18 mouse cellular contexts compared by ENCODE assay signal in the genomic region with DNA sequence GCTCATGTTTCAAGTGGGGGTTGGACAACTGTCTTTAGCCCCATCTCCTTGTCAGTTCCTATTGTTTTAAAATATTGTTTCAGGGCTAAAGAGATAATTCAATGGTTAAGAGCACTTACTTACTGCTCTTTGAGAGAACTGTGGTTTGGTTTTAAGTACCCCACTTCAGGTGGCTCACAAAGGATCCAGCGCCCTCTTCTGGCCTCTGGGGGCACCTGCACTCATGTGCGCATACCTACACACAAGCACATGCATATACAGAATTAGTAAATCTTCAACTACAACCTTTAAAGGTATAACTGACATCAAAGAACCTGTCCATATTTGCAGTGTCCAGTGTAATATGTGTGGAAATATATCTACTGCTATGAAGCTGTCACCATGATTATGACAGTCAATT.
DNase-seq lines count a peak whose midpoint lies in the region; ATAC-seq and TF ChIP-seq lines count a peak whose summit lies in the region.
"Had no signal": no experiment of that assay in that cellular context is flagged by ENCODE, and none has a peak within 500 bp of the region (broad histone marks: within the 10 kb centered on the region; RNA-seq: fewer than 3 reads in every experiment).

No protein-coding gene starts in this region.

- H3K27me3 ChIP-seq in embryonic facial prominence, embryonic 14.5 days (replicated peaks; ENCODE audit: control insufficient read depth, insufficient read depth, low read length), result no peaks in the 10 kb centered on the region
- no peaks in the 10 kb centered on the region; the same call in 1 of the 2 replicates for H3K27me3 ChIP-seq in embryonic facial prominence, embryonic 10.5 days (replicated peaks; ENCODE audit: low read depth, poor library complexity, severe bottlenecking)
- no peaks in the 10 kb centered on the region for H3K27me3 ChIP-seq in kidney, adult 2 months (replicated peaks; ENCODE audit: control insufficient read depth, insufficient read depth, low read length)
- H3K27me3 ChIP-seq: embryonic facial prominence, embryonic 12.5 days; hindbrain, embryonic 15.5 days; kidney, embryonic 15.5 days; liver, embryonic 13.5 days; midbrain, embryonic 12.5 days; Patski had no signal

- TF ChIP-seq CTCF in kidney, adult 2 months (conservative IDR thresholded peaks at IDR 0.05; ENCODE audit: insufficient read depth, insufficient read length, low read depth, low read length), result no peak

- no peak for DNase-seq in embryonic facial prominence, embryonic 14.5 days (ENCODE audit: low spot score)
- DNase-seq in embryonic facial prominence, embryonic 10.5 days (ENCODE audit: low spot score), result no peak
- DNase-seq in kidney, adult 2 months, result no peak
- DNase-seq in kidney, postnatal 4 days, result no peak
- DNase-seq in A20 (ENCODE audit: low read depth, low spot score), result peak; percentile 42
- peak; percentile 52 for DNase-seq in ZHBTc4 (ENCODE audit: low read depth, low spot score)
- DNase-seq in urinary bladder, postnatal 4 days (ENCODE audit: low spot score in 2 of 2), result no peak
- no peak for DNase-seq in thymus, postnatal 14 days
- DNase-seq: adrenal gland, adult 2 months; B cell, adult 2 months; liver, embryonic 13.5 days; right cerebral cortex, postnatal 25 days; thymus, postnatal 36 days had no signal

- H3K36me3 ChIP-seq in embryonic facial prominence, embryonic 14.5 days (ENCODE audit: control insufficient read depth, insufficient read depth, low read length), result no peaks in the 10 kb centered on the region
- H3K36me3 ChIP-seq in embryonic facial prominence, embryonic 10.5 days (replicated peaks), result peaks cover 5% of the 10 kb centered on the region
- no peaks in the 10 kb centered on the region for H3K36me3 ChIP-seq in kidney, adult 2 months (ENCODE audit: control insufficient read depth, insufficient read depth, low read length)
- H3K36me3 ChIP-seq: hindbrain, embryonic 15.5 days; kidney, embryonic 15.5 days; liver, embryonic 13.5 days; midbrain, embryonic 12.5 days had no signal

- no peak overlapping the region for H3K4me3 ChIP-seq in embryonic facial prominence, embryonic 14.5 days (ENCODE audit: low read depth, low read length)
- H3K4me3 ChIP-seq in embryonic facial prominence, embryonic 10.5 days, result no peak overlapping the region
- H3K4me3 ChIP-seq in kidney, adult 2 months (ENCODE audit: insufficient read depth, low read depth, low read length), result no peak overlapping the region
- H3K4me3 ChIP-seq: embryonic facial prominence, embryonic 12.5 days; hindbrain, embryonic 15.5 days; kidney, embryonic 15.5 days; liver, embryonic 13.5 days; midbrain, embryonic 12.5 days had no signal

- ATAC-seq in embryonic facial prominence, embryonic 14.5 days (ENCODE audit: low read depth), result no peak
- ATAC-seq: Patski had no signal

- peaks cover 24% of the 10 kb centered on the region for H3K4me1 ChIP-seq in embryonic facial prominence, embryonic 14.5 days (ENCODE audit: control insufficient read depth, insufficient read depth, low read length)
- H3K4me1 ChIP-seq in embryonic facial prominence, embryonic 10.5 days, result peaks cover 28% of the 10 kb centered on the region
- peaks cover 9% of the 10 kb centered on the region for H3K4me1 ChIP-seq in kidney, adult 2 months (ENCODE audit: control insufficient read depth, insufficient read depth, low read length)

- H3K27ac ChIP-seq in embryonic facial prominence, embryonic 14.5 days (replicated peaks; ENCODE audit: low read depth, low read length), result peak overlapping the region; percentile 45
- H3K27ac ChIP-seq in embryonic facial prominence, embryonic 10.5 days (replicated peaks), result no peak overlapping the region
- peak overlapping the region; percentile 29; the same call in 1 of the 2 replicates for H3K27ac ChIP-seq in kidney, adult 2 months (ENCODE audit: insufficient read depth, low read depth, low read length)
- H3K27ac ChIP-seq: embryonic facial prominence, embryonic 12.5 days; hindbrain, embryonic 15.5 days; kidney, embryonic 15.5 days; liver, embryonic 13.5 days; midbrain, embryonic 12.5 days had no signal

- TF ChIP-seq POLR2A in kidney, adult 2 months (IDR thresholded peaks at IDR 0.05; ENCODE audit: low read depth, low read length), result no peak

- H3K9ac ChIP-seq in embryonic facial prominence, embryonic 14.5 days (ENCODE audit: low read depth, low read length), result no peak overlapping the region
- H3K9ac ChIP-seq: embryonic facial prominence, embryonic 12.5 days; hindbrain, embryonic 15.5 days; kidney, embryonic 15.5 days; liver, embryonic 13.5 days; midbrain, embryonic 12.5 days had no signal

- WGBS in embryonic facial prominence, embryonic 14.5 days, result 84% methylated on average over 2 of the region's 2 CpGs
- 81% methylated on average over 2 of the region's 2 CpGs for WGBS in embryonic facial prominence, embryonic 10.5 days
- WGBS in kidney, adult 2 months, result 93% methylated on average over 2 of the region's 2 CpGs

- peaks cover 7% of the 10 kb centered on the region; the same call in 1 of the 2 replicates for H3K9me3 ChIP-seq in embryonic facial prominence, embryonic 14.5 days (ENCODE audit: control insufficient read depth, low read length)
- H3K9me3 ChIP-seq in embryonic facial prominence, embryonic 10.5 days, result no peaks in the 10 kb centered on the region
- H3K9me3 ChIP-seq: embryonic facial prominence, embryonic 12.5 days; hindbrain, embryonic 15.5 days; kidney, embryonic 15.5 days; liver, embryonic 13.5 days; midbrain, embryonic 12.5 days had no signal

- no peak overlapping the region for H3K4me2 ChIP-seq in embryonic facial prominence, embryonic 14.5 days (ENCODE audit: low read depth, low read length)
- H3K4me2 ChIP-seq: embryonic facial prominence, embryonic 12.5 days; hindbrain, embryonic 15.5 days; kidney, embryonic 15.5 days; liver, embryonic 13.5 days; midbrain, embryonic 12.5 days had no signal

Comparison
In these comparisons a context has a peak if more than half of its experiments do, and no peak if none do; other contexts are left out.
1. DNase-seq: peak in A20 (single experiment) and ZHBTc4 (single experiment); none in embryonic facial prominence, embryonic 14.5 days (single experiment), embryonic facial prominence, embryonic 10.5 days (single experiment), kidney, adult 2 months (single experiment), kidney, postnatal 4 days (0 of 2), urinary bladder, postnatal 4 days (0 of 2) and thymus, postnatal 14 days (single experiment).